Mouse (Mus musculus): ENCODE results near the gene Lrrc23.
"Not testable (repeated sequence)": the region's sequence is repeated elsewhere in the genome, so short reads cannot be mapped to it uniquely, and the experiment has no call there.

The Lrrc23 gene

GRCm38 (mm10) chr6:124808358-124809012 is 29.0 kb upstream of the Lrrc23 start, which contains the start of gene Spsb2:
Spsb2 (plus strand) TSS chr6:124808661.
- ATAC-seq (ENCODE audit: insufficient number of reproducible peaks, low FRiP score, low TSS enrichment): no peak

DNA sequence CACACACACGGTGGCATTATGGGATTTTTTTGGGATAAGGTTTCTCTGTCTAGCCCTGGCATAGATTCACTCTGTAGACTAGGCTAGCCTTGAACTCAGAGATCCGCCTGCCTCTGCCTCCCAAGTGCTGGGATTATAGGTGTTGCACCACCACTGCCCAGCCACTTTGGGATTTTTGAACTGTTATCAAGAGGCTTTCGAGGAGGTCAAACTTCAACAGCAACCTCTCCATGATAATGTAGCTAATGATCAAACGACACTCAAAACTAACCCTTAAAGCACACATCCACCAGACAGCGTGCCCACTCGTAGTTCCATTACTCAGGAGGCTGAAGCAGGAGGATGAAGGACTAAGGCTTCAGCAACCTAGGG is 28.4 kb upstream of the Lrrc23 start:
- no peak for ATAC-seq (ENCODE audit: insufficient number of reproducible peaks, low FRiP score, low TSS enrichment)

DNA sequence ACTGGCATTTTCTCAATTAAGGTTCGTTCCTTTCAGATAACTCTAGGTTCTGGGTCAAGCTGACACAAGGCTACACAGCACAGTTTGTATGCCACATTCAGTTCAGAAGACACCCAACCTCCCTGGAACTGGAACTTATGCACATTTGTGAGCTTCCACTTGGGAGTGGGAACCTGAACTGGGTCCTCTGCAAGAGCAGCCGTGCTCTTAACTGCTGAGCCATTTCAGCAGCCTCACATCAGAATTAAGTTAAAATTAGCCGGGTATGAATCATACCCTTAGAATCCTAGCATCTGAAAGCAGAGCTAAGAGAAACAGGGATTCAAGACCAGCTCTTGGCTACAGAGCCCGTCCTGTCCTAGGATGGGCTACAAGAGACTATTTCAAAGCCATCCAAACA is 27.8 kb upstream of the Lrrc23 start:
- ATAC-seq (ENCODE audit: insufficient number of reproducible peaks, low FRiP score, low TSS enrichment): no peak

DNA sequence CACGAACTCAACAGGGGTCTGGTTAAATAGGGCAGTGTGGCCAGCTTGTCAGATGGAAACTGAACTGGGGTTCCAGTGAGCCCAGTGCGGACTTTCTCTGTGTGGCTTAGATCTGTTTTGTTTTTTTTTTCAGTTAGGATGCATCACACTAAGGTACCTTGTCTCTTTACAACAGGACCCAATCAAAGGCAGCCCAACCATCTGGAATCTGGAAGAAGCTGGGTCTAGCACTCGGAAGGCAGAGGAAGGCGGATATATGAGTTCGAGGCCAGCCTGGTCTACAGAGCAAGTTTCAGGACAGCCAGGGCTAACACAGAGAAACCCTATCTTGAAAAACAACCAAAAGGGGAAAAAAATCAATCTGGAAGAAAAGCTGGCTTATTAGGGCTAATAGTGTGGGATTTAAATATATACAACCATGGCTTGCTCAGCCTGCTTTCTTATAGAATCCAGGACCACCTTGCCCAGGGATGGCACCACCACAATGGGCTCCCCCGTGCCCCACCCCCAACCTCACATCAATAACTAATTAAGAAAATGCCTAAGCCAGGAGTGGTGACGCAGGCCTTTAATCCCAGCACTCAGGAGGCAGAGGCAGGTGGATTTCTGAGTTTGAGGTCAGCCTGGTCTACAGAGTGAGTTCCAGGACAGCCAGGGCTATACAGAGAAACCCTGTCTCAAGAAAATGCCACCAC is 27.1 kb upstream of the Lrrc23 start:
- ATAC-seq (ENCODE audit: insufficient number of reproducible peaks, low FRiP score, low TSS enrichment): no peak

GRCm38 (mm10) chr6:124805341-124806321 is 26.1 kb upstream of the Lrrc23 start:
- peak; percentile 59; the same call in 1 of the 2 replicates for ATAC-seq (ENCODE audit: insufficient number of reproducible peaks, low FRiP score, low TSS enrichment)

DNA sequence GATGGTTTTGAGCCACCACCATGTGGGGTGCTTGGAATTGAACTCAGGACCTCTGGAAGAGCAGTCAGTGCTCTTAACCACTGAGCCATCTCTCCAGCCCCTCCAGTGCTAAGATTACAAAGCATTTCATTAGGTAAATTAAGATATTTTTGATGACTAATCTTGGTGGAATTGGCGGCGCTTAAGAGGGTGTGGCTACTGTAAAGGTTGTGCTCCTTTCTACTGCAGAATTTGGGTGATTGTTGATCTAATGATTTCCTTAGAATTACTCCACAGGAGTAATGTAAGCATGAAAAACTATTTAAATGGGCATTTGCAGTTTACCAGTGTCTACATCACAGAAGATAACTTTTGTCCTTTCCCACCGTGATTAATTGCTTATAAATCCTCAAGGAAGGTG is 24.8 kb upstream of the Lrrc23 start:
- no peak for ATAC-seq (ENCODE audit: insufficient number of reproducible peaks, low FRiP score, low TSS enrichment)

GRCm38 (mm10) chr6:124803691-124804090 is 24.2 kb upstream of the Lrrc23 start:
- ATAC-seq (ENCODE audit: insufficient number of reproducible peaks, low FRiP score, low TSS enrichment): not testable (repeated sequence)

- no peak for ATAC-seq (ENCODE audit: insufficient number of reproducible peaks, low FRiP score, low TSS enrichment)
These were observed 23.5 kb upstream of the Lrrc23 start for GRCm38 (mm10) chr6:124803061-124803460.

- not testable (repeated sequence) for ATAC-seq (ENCODE audit: insufficient number of reproducible peaks, low FRiP score, low TSS enrichment)
These were observed 22.9 kb upstream of the Lrrc23 start for GRCm38 (mm10) chr6:124802400-124802799.

GRCm38 (mm10) chr6:124796200-124796599 is 16.7 kb upstream of the Lrrc23 start:
- ATAC-seq (ENCODE audit: insufficient number of reproducible peaks, low FRiP score, low TSS enrichment): no peak

- no peak for ATAC-seq (ENCODE audit: insufficient number of reproducible peaks, low FRiP score, low TSS enrichment)
These were observed 16.3 kb upstream of the Lrrc23 start for GRCm38 (mm10) chr6:124795781-124796180.

DNA sequence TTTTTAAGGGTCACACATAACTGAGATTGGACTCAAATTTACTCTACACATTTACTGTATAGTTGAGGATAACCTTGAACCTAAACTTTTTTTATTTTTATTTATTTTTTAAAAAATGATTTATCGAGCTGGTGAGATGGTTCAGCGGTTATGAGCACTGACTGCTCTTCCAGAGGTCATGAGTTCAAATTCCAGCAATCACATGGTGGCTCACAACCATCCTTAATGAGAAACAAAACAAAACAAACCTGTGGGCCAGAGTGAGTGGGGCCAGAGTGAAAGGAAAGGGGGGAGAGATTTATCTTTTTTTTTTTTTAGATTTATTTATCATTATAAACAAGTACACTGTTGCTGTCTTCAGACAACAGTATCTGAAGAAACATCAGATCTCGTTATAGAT is 12.4 kb upstream of the Lrrc23 start:
- no peak for ATAC-seq (ENCODE audit: insufficient number of reproducible peaks, low FRiP score, low TSS enrichment)

DNA sequence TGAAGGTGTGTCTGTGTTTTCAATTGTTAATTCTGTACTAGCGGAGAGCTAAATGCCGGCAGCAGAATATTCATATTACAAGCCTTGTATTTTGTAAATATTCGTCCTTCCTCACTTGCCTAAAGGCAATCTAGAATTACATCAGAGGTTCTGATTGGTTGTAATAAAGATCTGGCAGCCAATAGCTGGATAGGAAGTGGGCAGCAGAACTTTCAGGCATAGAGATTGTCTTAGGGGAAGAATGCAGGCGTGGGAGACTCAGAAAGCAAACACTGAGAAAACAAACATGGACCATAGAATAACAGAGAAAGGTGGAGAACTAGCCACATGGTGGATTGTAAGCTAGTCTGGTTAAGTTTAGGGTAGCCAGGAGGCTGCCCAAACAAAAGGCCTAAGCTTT is 10.6 kb upstream of the Lrrc23 start:
- no peak for ATAC-seq (ENCODE audit: insufficient number of reproducible peaks, low FRiP score, low TSS enrichment)

- no peak for ATAC-seq (ENCODE audit: insufficient number of reproducible peaks, low FRiP score, low TSS enrichment)
These were observed 10.0 kb upstream of the Lrrc23 start for GRCm38 (mm10) chr6:124789519-124789918.

GRCm38 (mm10) chr6:124787722-124788121 is 8.2 kb upstream of the Lrrc23 start:
- ATAC-seq (ENCODE audit: insufficient number of reproducible peaks, low FRiP score, low TSS enrichment): no peak

- peak; percentile 83 for ATAC-seq (ENCODE audit: insufficient number of reproducible peaks, low FRiP score, low TSS enrichment)
These were observed 7.4 kb upstream of the Lrrc23 start for GRCm38 (mm10) chr6:124786756-124787420.

DNA sequence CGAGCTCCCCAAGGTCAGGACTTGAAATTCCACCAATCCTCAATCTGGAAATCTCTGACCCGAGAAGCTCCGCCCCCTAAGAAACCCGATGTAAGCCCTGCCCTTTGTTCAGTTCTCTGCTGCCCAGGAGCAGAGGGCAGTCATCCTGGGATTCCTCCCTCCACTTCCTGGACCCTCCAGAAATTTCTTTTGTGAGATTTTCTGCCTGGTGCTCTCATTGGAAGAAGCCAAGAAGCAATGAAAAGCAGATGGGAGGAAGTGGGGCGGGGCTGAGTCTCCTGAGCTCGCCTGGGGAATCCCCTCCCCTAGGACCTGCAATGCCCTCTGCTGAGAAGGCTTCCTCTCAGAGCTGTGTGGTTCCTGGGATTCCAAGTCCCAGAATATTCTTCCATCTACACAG is 2.9 kb upstream of the Lrrc23 start:
- no peak for ATAC-seq (ENCODE audit: insufficient number of reproducible peaks, low FRiP score, low TSS enrichment)

DNA sequence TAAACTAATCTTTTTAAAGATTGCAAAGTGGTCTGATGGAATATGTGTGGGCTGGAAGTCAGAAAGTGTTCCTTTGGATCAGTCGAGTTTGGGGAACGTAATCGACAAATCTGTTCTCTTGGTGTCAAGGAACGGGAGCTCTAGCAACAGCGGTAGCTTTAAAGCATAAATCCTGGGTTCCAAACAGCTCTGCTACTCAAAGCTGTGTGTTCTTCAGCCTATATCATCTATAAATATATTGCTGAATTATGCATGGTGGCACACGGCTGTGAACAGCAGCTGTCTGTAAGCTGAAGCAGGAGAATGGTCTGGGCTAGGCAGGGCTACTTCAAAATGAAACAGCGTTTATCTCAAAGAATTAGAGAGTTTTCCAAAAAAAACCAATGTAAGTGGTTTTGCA is 1.4 kb upstream of the Lrrc23 start:
- no peak for ATAC-seq (ENCODE audit: insufficient number of reproducible peaks, low FRiP score, low TSS enrichment)

- ATAC-seq (ENCODE audit: insufficient number of reproducible peaks, low FRiP score, low TSS enrichment): no peak
These were observed 473 bp upstream of the Lrrc23 start for GRCm38 (mm10) chr6:124779984-124780416.

- ATAC-seq (ENCODE audit: insufficient number of reproducible peaks, low FRiP score, low TSS enrichment): no peak
These were observed 9.0 kb downstream of the Lrrc23 start for GRCm38 (mm10) chr6:124770511-124770910.
